20 mouse cellular contexts compared by ENCODE assay signal in genomic region chr10:93338526-93338925, GRCm38 (mm10). TPM values are rescaled to one million over a fixed set of nuclear protein-coding genes. Genes with fewer than 3 reads are reported as not detected.
DNase-seq lines count a peak whose midpoint lies in the region; ATAC-seq lines count a peak whose summit lies in the region.
"Had no signal": no experiment of that assay in that cellular context is flagged by ENCODE, and none has a peak within 500 bp of the region (broad histone marks: within the 10 kb centered on the region; RNA-seq: fewer than 3 reads in every experiment).

No protein-coding gene starts in this region.

- no peaks in the 10 kb centered on the region for H3K36me3 ChIP-seq in heart, embryonic 10.5 days
- no peaks in the 10 kb centered on the region for H3K36me3 ChIP-seq in forebrain, embryonic 14.5 days (ENCODE audit: control insufficient read depth, insufficient read depth, low read length)
- H3K36me3 ChIP-seq: embryonic facial prominence, embryonic 10.5 days; heart, embryonic 13.5 days; hindbrain, embryonic 15.5 days had no signal

- H3K4me3 ChIP-seq in heart, embryonic 10.5 days: no peak overlapping the region
- no peak overlapping the region for H3K4me3 ChIP-seq in forebrain, embryonic 14.5 days (ENCODE audit: low read depth, low read length)
- H3K4me3 ChIP-seq: embryonic facial prominence, embryonic 10.5 days; forebrain, embryonic 13.5 days; heart, embryonic 13.5 days; hindbrain, embryonic 15.5 days had no signal

- WGBS in heart, embryonic 10.5 days: 69% methylated on average over 5 of the region's 5 CpGs
- WGBS in forebrain, embryonic 14.5 days: 93% methylated on average over 5 of the region's 5 CpGs

- peak; percentile 15 for DNase-seq in gastrocnemius, adult 18-20 months (ENCODE audit: low spot score)
- DNase-seq in gastrocnemius, postnatal 4 days (ENCODE audit: low spot score in 2 of 2): no peak
- peak; percentile 25 to 42 for DNase-seq in heart, postnatal 10 days
- DNase-seq in heart, embryonic 10.5 days (ENCODE audit: low spot score): no peak
- DNase-seq in 3T3-L1 (ENCODE audit: low read depth, low spot score): peak; percentile 47
- peak; percentile 68 for DNase-seq in adipocyte (ENCODE audit: low spot score)
- DNase-seq in lung, adult 18-20 months: no peak
- no peak for DNase-seq in forebrain, embryonic 14.5 days (ENCODE audit: low spot score)
- DNase-seq: adrenal gland, adult 8-10 months; cerebellum, adult 2 months; cerebellum, postnatal 10 days; gastrocnemius, postnatal 14 days; kidney, adult 8-10 months had no signal

- no peaks in the 10 kb centered on the region for H3K9me3 ChIP-seq in heart, embryonic 10.5 days
- no peaks in the 10 kb centered on the region for H3K9me3 ChIP-seq in forebrain, embryonic 14.5 days (replicated peaks; ENCODE audit: control insufficient read depth, low read length)
- H3K9me3 ChIP-seq: embryonic facial prominence, embryonic 10.5 days; forebrain, embryonic 13.5 days; heart, embryonic 13.5 days; hindbrain, embryonic 15.5 days had no signal

- H3K9ac ChIP-seq in forebrain, embryonic 14.5 days (ENCODE audit: low read length): no peak overlapping the region
- H3K9ac ChIP-seq: forebrain, embryonic 13.5 days; heart, embryonic 13.5 days; hindbrain, embryonic 15.5 days had no signal

- intact Hi-C loops in heart, postnatal 10 days (cut with DNase I): no loop called here

- no peaks in the 10 kb centered on the region for H3K27me3 ChIP-seq in heart, embryonic 10.5 days (ENCODE audit: insufficient read depth, poor library complexity, severe bottlenecking)
- H3K27me3 ChIP-seq in forebrain, embryonic 14.5 days (replicated peaks; ENCODE audit: control insufficient read depth, insufficient read depth, low read length): no peaks in the 10 kb centered on the region
- H3K27me3 ChIP-seq: forebrain, embryonic 13.5 days; heart, embryonic 13.5 days; hindbrain, embryonic 15.5 days; Patski had no signal

- no peak overlapping the region for H3K27ac ChIP-seq in heart, embryonic 10.5 days
- no peak overlapping the region for H3K27ac ChIP-seq in forebrain, embryonic 14.5 days (ENCODE audit: low read depth, low read length)
- H3K27ac ChIP-seq: embryonic facial prominence, embryonic 10.5 days; forebrain, embryonic 13.5 days; hindbrain, embryonic 15.5 days had no signal

- H3K4me1 ChIP-seq in heart, embryonic 10.5 days: peaks cover 16% of the 10 kb centered on the region; the same call in 1 of the 2 replicates
- H3K4me1 ChIP-seq in forebrain, embryonic 14.5 days (ENCODE audit: control insufficient read depth, insufficient read depth, low read length): no peaks in the 10 kb centered on the region
- H3K4me1 ChIP-seq: forebrain, embryonic 13.5 days; hindbrain, embryonic 15.5 days had no signal

- H3K4me2 ChIP-seq in forebrain, embryonic 14.5 days (ENCODE audit: low read length): no peak overlapping the region
- H3K4me2 ChIP-seq: forebrain, embryonic 13.5 days; heart, embryonic 13.5 days; hindbrain, embryonic 15.5 days had no signal

- no peak for ATAC-seq in forebrain, embryonic 14.5 days
- ATAC-seq: activated CD4-positive, CD25-positive, alpha-beta regulatory T cell, adult 4 months; forebrain, embryonic 13.5 days; intestine, embryonic 16.5 days; Patski had no signal

RNA-seq across cellular contexts. Expression of gene Elk3, which starts 27.6 kb away (rescaled TPM):
- total RNA-seq in gastrocnemius, adult 18-20 months (2021): 10 to 100 TPM in 1 of 2 experiments, 1 to 10 TPM in 1; 7.2 to 11.4 TPM
- total RNA-seq in gastrocnemius, postnatal 4 days (2021): 10 to 100 TPM; 63.4 to 64.4 TPM
- total RNA-seq in heart, postnatal 10 days (2021): 100 to 1,000 TPM; 106 to 115 TPM
- 23.6 and 25.9 TPM in 2 replicates for polyA plus RNA-seq in heart, embryonic 10.5 days (2016; fragmentation: Nextera tagmentation; extraction: Ambion mirVana)
- polyA plus RNA-seq in forebrain, embryonic 14.5 days (2014; fragmentation: Nextera tagmentation; extraction: Ambion mirVana): 7.0 and 11.0 TPM in 2 replicates

Comparison
In these comparisons a context has a peak if more than half of its experiments do, and no peak if none do; other contexts are left out.
1. DNase-seq: peak in gastrocnemius, adult 18-20 months (single experiment), heart, postnatal 10 days (2 of 2), 3T3-L1 (single experiment) and adipocyte (single experiment); none in gastrocnemius, postnatal 4 days (0 of 2), heart, embryonic 10.5 days (single experiment), lung, adult 18-20 months (0 of 2) and forebrain, embryonic 14.5 days (single experiment).
2. RNA of gene Elk3, which starts 27.6 kb away (total RNA-seq): 106 to 115 TPM in heart, postnatal 10 days and 63.4 to 64.4 TPM in gastrocnemius, postnatal 4 days; 7.2 to 11.4 TPM in gastrocnemius, adult 18-20 months; every median in the first group is over 4 times any median in the second.